Mouse (Mus musculus) layer of hippocampus, adult 11-12 months (tissue): Measurements from ENCODE around the gene Erlec1.
A peak's percentile ranks its signal among the peaks of the same experiment; 100 is the strongest.

Experiments used
- DNase-seq: peaks from one replicate; pipeline ENCODE4 v3.0.0; 2022; ENCODE audit warnings: low spot score

Gene Erlec1

GRCm38 (mm10) chr11:30954279-30954725 lies at the start of gene Erlec1:
Gene Erlec1, minus strand, starts transcription at chr11:30954335.
- peak; percentile 86 for DNase-seq

- no peak for DNase-seq
Measured at GRCm38 (mm10) chr11:31001169-31001908, 47.2 kb upstream of the Erlec1 start.

GRCm38 (mm10) chr11:31000028-31000427 lies 45.9 kb upstream of the Erlec1 start:
- DNase-seq, result no peak

GRCm38 (mm10) chr11:30998704-30999103 lies 44.6 kb upstream of the Erlec1 start:
- DNase-seq, result no peak

DNA sequence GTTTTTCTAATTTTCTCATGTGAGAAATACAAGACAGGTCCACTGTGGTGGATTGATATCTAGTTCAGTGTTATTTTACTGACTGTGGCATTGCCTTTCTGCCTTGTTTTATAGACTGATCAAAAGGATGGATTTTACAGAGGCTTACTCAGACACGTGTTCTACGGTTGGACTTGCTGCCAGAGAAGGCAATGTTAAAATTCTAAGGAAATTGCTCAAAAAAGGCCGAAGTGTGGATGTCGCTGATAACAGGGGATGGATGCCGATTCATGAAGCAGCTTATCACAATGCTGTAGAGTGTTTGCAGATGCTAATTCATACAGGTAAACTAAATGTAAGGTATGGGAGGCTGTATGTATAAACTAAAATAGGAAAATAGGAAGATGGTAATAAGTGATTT lies 44.1 kb upstream of the Erlec1 start:
- DNase-seq, result no peak

GRCm38 (mm10) chr11:30996670-30997069 lies 42.5 kb upstream of the Erlec1 start:
- DNase-seq, result no peak

GRCm38 (mm10) chr11:30986625-30987017 lies 32.5 kb upstream of the Erlec1 start:
- no peak for DNase-seq

- peak; percentile 84 for DNase-seq
Measured at GRCm38 (mm10) chr11:30985877-30986624, 31.9 kb upstream of the Erlec1 start, which contains the start of gene Chac2. Gene Chac2, minus strand, starts transcription at chr11:30986350.

DNA sequence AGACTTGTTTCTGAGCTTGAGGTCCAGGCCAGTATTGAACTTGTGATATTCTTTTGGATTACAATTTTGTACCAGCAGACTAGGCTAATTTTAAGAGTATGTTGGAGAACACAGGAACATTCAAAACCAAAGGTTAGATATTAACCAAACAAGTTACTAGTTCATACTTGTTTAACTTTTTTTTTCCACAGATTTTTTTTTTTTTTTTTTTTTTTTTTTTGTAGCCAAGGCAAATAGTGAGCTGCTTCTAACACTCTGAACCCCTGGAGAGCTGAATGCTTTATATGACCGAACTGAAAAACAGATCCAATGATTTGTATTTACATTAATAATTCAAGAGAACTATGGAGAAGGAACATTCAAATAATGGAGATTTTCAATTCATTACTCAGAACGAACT lies 31.1 kb upstream of the Erlec1 start:
- no peak for DNase-seq

GRCm38 (mm10) chr11:30953469-30954154 lies 523 bp downstream of the Erlec1 start:
- DNase-seq, result peak; percentile 24

- no peak for DNase-seq
Measured at GRCm38 (mm10) chr11:30952829-30953228, 1.3 kb downstream of the Erlec1 start.

- DNase-seq, result peak; percentile 16
Measured at GRCm38 (mm10) chr11:30943522-30943921, 10.6 kb downstream of the Erlec1 start.

DNA sequence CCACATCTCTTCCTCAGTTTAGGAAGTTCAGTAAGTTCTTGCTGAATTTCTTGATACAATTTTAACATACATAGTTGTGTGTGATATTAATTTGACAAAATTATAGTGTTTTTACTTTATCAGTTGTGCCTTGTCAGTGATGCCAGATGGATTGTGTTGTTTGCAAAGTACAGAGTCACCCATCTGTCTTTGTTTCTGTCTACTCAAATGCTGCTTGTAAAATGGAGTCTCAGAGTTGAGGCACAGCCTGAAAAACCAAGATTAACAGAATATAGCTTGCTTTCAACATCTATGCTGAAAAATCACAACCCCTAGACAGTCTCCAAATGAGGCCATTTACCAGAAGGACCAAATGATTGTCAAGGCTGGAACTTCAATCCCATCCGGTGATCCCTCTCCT lies 25.6 kb downstream of the Erlec1 start:
- peak; percentile 9 for DNase-seq

DNA sequence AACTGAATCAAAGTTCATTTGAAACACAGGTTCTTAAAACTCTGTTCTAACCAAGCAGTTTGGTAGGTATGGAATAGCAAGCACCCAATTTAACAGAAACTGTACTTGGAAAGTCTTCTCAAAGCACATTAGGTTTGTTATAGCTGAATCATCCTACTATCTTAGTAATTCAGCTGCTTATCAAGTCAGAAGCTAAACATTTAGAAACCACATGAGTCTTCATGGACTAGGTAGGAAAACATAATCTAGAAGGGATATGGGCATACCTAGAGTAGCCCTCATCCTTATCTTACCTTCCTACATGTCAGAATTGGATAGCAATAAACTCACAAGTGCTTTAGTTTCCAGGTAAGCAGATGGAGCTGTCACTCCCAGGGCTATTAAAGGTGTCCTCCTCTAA lies 26.1 kb downstream of the Erlec1 start:
- no peak for DNase-seq

DNA sequence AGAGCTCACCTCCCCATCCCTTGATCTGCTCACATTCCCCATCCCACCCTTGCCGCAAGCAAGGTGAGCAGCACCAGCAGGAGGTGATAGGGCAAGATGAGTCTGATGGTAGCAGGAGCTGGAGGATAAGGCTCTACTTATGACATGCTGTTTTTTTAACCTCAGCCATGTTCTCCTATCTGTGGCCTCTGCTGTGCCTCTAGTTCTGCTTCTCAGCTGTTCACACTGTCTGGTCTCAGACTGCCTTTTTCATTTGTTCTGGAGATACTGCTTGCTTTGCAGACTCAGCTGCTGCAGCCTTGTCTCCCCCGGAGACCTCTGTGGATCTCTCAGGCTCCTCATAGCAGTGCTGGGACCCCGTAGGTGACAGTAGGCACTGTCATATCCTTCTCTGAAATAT lies 30.9 kb downstream of the Erlec1 start:
- no peak for DNase-seq

GRCm38 (mm10) chr11:30920641-30921040 lies 33.5 kb downstream of the Erlec1 start:
- no peak for DNase-seq

GRCm38 (mm10) chr11:30912311-30912710 lies 41.8 kb downstream of the Erlec1 start:
- DNase-seq, result no peak

DNA sequence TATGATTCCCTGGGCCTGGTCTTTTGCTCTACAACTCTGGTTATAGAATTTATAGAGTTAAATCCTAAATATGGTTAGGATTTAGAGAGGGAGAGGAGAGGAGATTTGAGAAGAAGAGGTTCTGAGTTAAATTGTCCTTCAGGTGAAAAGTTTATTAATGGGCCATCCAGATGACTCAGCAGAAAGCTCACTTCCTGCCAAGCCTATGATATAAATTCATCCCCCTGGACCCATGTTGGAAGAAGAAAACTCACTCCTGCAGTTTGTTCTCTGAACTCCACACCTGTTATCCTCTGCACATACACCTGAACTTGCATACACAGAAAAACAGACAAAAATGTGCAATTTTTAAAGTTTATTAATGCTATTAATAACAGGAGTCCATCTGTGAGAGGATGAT lies 54.8 kb downstream of the Erlec1 start:
- no peak for DNase-seq

GRCm38 (mm10) chr11:30896201-30896600 lies 57.9 kb downstream of the Erlec1 start:
- DNase-seq, result no peak

GRCm38 (mm10) chr11:30888153-30888552 lies 66.0 kb downstream of the Erlec1 start:
- DNase-seq, result no peak

- DNase-seq, result peak; percentile 65
Measured at GRCm38 (mm10) chr11:30885171-30885871, 68.8 kb downstream of the Erlec1 start, which contains the start of the genes Gpr75 and Asb3. Gene Gpr75, plus strand, starts transcription at chr11:30885358. Gene Asb3, plus strand, starts transcription at chr11:30885416.
